Mouse (Mus musculus) myocyte (in vitro differentiated cells): ENCODE results near the gene Gm21969. TPM values are rescaled to one million over a fixed set of nuclear protein-coding genes. Genes with fewer than 3 reads are reported as not detected.

Experiments
- H3K27me3 ChIP-seq: one replicate; pipeline ENCODE4 v1.6.1; 2011; ENCODE audit not compliant: control insufficient read depth, insufficient read depth, insufficient read length
- H3K36me3 ChIP-seq: one replicate; pipeline ENCODE4 v1.6.1; 2011; ENCODE audit not compliant: control insufficient read depth, insufficient read depth
- H3K4me2 ChIP-seq: one replicate; pipeline ENCODE4 v1.6.1; 2011; ENCODE audit warnings: low read depth, control low read depth
- H3K4me3 ChIP-seq: one replicate; pipeline ENCODE4 v1.5.1; 2011; ENCODE audit warnings: mild to moderate bottlenecking, control low read depth, moderate library complexity
- H3K79me2 ChIP-seq: one replicate; pipeline ENCODE4 v1.6.1; 2011; ENCODE audit not compliant: control insufficient read depth, insufficient read depth
- H3ac ChIP-seq: one replicate; pipeline ENCODE4 v1.6.1; 2011; ENCODE audit not compliant: control insufficient read depth, insufficient read length
- CEBPB ChIP-seq: IDR thresholded peaks from 2 replicates; pipeline ENCODE4 v1.6.1; 2011; ENCODE audit warnings: mild to moderate bottlenecking, moderate library complexity; ENCODE audit not compliant: poor library complexity, insufficient read depth, severe bottlenecking
- E2F4 ChIP-seq: IDR thresholded peaks from one replicate; pipeline ENCODE4 v1.6.1; 2011; ENCODE audit warnings: mild to moderate bottlenecking, control low read depth, moderate library complexity; ENCODE audit not compliant: insufficient read depth
- MAX ChIP-seq: IDR thresholded peaks from one replicate; pipeline ENCODE4 v1.6.1; 2011; ENCODE audit warnings: low read depth, mild to moderate bottlenecking, control low read depth
- MYOD1 ChIP-seq, 3 experiments: IDR thresholded peaks; one replicate each; pipeline ENCODE4 v1.6.1; 2011; ENCODE audit warnings: control low read depth in 2 of 3, low read depth in 2 of 3, mild to moderate bottlenecking in 2 of 3, moderate library complexity in 1 of 3; ENCODE audit not compliant: insufficient read length in 2 of 3, control insufficient read depth in 1 of 3
- MYOG ChIP-seq, 3 experiments: IDR thresholded peaks; one replicate each; pipeline ENCODE4 v1.6.1; 2011; ENCODE audit warnings: control low read depth in 2 of 3, low read depth in 2 of 3, mild to moderate bottlenecking in 2 of 3; ENCODE audit not compliant: insufficient read length in 2 of 3, control insufficient read depth in 1 of 3, insufficient read depth in 1 of 3
- POLR2A ChIP-seq: IDR thresholded peaks from one replicate; pipeline ENCODE4 v1.6.1; 2011; ENCODE audit warnings: low read depth, mild to moderate bottlenecking, control low read depth, moderate library complexity; ENCODE audit not compliant: insufficient read length
- POLR2AphosphoS2 ChIP-seq: IDR thresholded peaks from one replicate; pipeline ENCODE4 v1.6.1; 2011; ENCODE audit warnings: low read depth, control low read depth; ENCODE audit not compliant: insufficient read length
- REST ChIP-seq: IDR thresholded peaks from one replicate; pipeline ENCODE4 v1.6.1; 2011; ENCODE audit warnings: mild to moderate bottlenecking, control low read depth, moderate library complexity; ENCODE audit not compliant: insufficient read depth, insufficient read length
- SRF ChIP-seq: IDR thresholded peaks from one replicate; pipeline ENCODE4 v1.6.1; 2011; ENCODE audit warnings: low read depth; ENCODE audit not compliant: control insufficient read depth, insufficient read length
- TCF12 ChIP-seq: IDR thresholded peaks from one replicate; pipeline ENCODE4 v1.6.1; 2011; ENCODE audit warnings: mild to moderate bottlenecking, control low read depth; ENCODE audit not compliant: poor library complexity, insufficient read depth, severe bottlenecking
- TCF3 ChIP-seq: IDR thresholded peaks from one replicate; pipeline ENCODE4 v1.6.1; 2011; ENCODE audit warnings: low read depth, control low read depth; ENCODE audit not compliant: insufficient read length
- USF1 ChIP-seq: IDR thresholded peaks from one replicate; pipeline ENCODE4 v1.6.1; 2011; ENCODE audit warnings: low read depth, mild to moderate bottlenecking, control low read depth, moderate library complexity
- polyA plus RNA-seq: library from polyadenylated mRNA; unstranded; fragments of >200 nt; fragmentation: generic; extraction: Trizol; gene quantifications from one replicate; pipeline ENCODE4 v1.2.1, GENCODE M21; 2012; ENCODE audit warnings: missing spikeins

Gm21969 gene
- polyA plus RNA-seq, 1 experiment = 0.06 TPM

DNA sequence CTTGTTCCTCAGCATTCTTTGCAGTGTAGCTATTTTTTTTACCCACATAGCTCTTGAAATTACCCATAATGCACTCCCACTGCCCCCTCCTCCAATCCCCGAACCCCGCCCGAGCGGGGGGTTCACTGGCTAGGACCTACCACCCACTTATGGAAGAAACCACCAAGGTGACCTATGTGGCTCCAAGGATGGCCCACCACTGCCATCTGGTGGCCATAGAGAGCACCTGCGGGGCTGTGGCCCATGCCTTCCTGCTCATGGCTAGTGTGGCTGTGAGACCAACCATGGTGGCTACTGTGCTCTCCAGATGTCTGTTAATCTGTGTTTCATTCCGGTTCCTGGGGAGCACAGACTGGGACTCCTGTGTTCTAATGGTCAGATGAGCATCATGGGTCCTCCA, 66.9 kb downstream of the Gm21969 start:
- no peak overlapping the region for H3ac ChIP-seq
- H3K27me3 ChIP-seq = no peaks in the 10 kb centered on the region
- H3K4me3 ChIP-seq = no peak overlapping the region
- no peak overlapping the region for H3K4me2 ChIP-seq
- TF ChIP-seq MYOG (IDR thresholded peaks at IDR 0.05; ENCODE audit: control insufficient read depth in 1 of 3, insufficient read depth in 1 of 3, insufficient read length in 2 of 3, low read depth in 2 of 3) (peak in 1 of 3 experiments; percentile 13), CEBPB (no peak)
- no peaks in the 10 kb centered on the region for H3K79me2 ChIP-seq
- H3K36me3 ChIP-seq = no peaks in the 10 kb centered on the region

- TF ChIP-seq MYOD1 (IDR thresholded peaks at IDR 0.05; ENCODE audit: control insufficient read depth in 1 of 3, insufficient read length in 2 of 3, low read depth in 2 of 3) = no peak
- TF ChIP-seq SRF = no peak
- TF ChIP-seq MYOG (IDR thresholded peaks at IDR 0.05; ENCODE audit: control insufficient read depth in 1 of 3, insufficient read depth in 1 of 3, insufficient read length in 2 of 3, low read depth in 2 of 3) = no peak
- TF ChIP-seq CEBPB = no peak
- TF ChIP-seq POLR2A = no peak
- no peak for TF ChIP-seq REST
- no peak for TF ChIP-seq E2F4
- TF ChIP-seq POLR2AphosphoS2 = no peak
- no peak overlapping the region for H3K4me2 ChIP-seq
- no peaks in the 10 kb centered on the region for H3K36me3 ChIP-seq
- H3ac ChIP-seq = no peak overlapping the region
- H3K79me2 ChIP-seq = no peaks in the 10 kb centered on the region
- no peaks in the 10 kb centered on the region for H3K27me3 ChIP-seq
- H3K4me3 ChIP-seq = no peak overlapping the region
These were observed 72.7 kb downstream of the Gm21969 start for GRCm38 (mm10) chr4:139675696-139676095.

DNA sequence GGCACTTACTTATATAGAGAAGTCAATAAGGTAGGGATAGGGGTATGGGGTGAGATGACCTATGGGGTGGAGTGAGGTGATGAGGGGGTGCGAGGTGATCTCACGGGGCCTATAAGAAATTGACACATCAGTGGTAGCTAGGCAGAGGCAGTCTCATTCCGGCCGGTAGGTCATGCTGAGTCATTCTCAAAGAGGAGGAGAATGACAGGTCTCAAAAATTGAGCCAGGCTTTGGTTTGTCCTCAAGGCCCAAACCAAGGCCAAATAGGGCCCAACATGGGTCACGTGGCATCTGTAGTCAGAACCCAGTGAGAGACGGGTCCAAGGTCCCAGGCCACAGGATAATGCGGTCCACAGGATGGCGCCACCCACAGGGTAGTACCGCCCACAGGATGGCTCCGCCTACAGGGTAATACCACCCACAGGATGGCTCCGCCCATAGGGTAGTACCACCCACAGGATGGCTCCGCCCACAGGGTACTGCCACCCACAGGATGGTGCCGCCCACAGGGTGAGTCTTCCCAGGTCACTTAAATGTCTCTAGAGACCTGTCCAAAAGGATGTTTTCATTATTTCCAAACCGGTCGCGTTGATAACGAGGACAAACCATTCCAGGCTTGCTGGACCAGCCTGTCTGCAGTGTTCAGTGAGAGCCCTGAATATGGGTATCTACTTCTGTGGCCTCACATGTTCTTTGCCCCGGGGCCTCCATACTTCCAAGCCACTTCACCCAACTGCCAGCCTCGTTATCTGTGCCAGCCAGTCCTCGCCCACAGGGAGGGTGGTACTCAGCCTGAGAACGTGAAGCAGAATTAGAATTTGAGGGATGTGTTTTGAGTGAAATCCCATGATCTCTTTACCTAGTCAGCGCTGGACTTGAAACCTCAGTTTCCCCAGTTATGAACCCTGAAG, 81.0 kb downstream of the Gm21969 start:
- TF ChIP-seq REST (no peak), TCF12 (no peak), MAX (no peak), MYOG (IDR thresholded peaks at IDR 0.05; ENCODE audit: control insufficient read depth in 1 of 3, insufficient read depth in 1 of 3, insufficient read length in 2 of 3, low read depth in 2 of 3) (no peak), USF1 (no peak), TCF3 (no peak), POLR2A (no peak), E2F4 (no peak), MYOD1 (IDR thresholded peaks at IDR 0.05; ENCODE audit: control insufficient read depth in 1 of 3, insufficient read length in 2 of 3, low read depth in 2 of 3) (no peak), SRF (no peak), POLR2AphosphoS2 (no peak), CEBPB (no peak)
- H3K79me2 ChIP-seq = no peaks in the 10 kb centered on the region
- H3K4me2 ChIP-seq = no peak overlapping the region
- H3K36me3 ChIP-seq = no peaks in the 10 kb centered on the region
- H3K27me3 ChIP-seq = no peaks in the 10 kb centered on the region
- H3ac ChIP-seq = no peak overlapping the region
- H3K4me3 ChIP-seq = no peak overlapping the region

GRCm38 (mm10) chr4:139684639-139685017, 81.6 kb downstream of the Gm21969 start:
- no peak overlapping the region for H3ac ChIP-seq
- no peaks in the 10 kb centered on the region for H3K79me2 ChIP-seq
- no peak overlapping the region for H3K4me2 ChIP-seq
- H3K27me3 ChIP-seq = no peaks in the 10 kb centered on the region
- TF ChIP-seq MYOG (IDR thresholded peaks at IDR 0.05; ENCODE audit: control insufficient read depth in 1 of 3, insufficient read depth in 1 of 3, insufficient read length in 2 of 3, low read depth in 2 of 3) (no peak), USF1 (no peak), TCF3 (no peak), TCF12 (no peak), REST (no peak), MYOD1 (IDR thresholded peaks at IDR 0.05; ENCODE audit: control insufficient read depth in 1 of 3, insufficient read length in 2 of 3, low read depth in 2 of 3) (no peak), POLR2AphosphoS2 (no peak), MAX (no peak), CEBPB (no peak), SRF (no peak), E2F4 (no peak), POLR2A (no peak)
- no peak overlapping the region for H3K4me3 ChIP-seq
- no peaks in the 10 kb centered on the region for H3K36me3 ChIP-seq

DNA sequence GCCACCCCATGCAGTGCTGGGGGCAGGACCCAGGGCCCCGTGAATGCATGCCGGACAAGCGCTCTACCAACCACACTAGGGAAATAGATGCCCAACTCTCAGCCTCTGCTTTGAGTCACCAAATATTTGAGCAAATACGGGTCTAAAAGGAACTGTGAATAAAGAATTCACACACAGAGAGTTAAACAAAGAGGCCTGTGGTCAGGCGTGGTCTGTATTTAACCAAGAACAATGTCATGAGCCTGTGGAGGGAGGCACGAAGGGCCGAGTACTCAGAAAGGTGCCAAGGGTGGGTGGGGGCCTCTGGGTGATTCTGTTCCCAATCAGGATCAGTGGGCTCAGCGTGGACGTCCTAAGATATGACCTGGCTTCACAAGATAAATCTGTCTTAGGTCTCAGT, 85.1 kb downstream of the Gm21969 start:
- Histone ChIP-seq H3K36me3 (no peaks in the 10 kb centered on the region), H3ac (no peak overlapping the region), H3K4me3 (no peak overlapping the region), H3K79me2 (no peaks in the 10 kb centered on the region), H3K27me3 (no peaks in the 10 kb centered on the region), H3K4me2 (no peak overlapping the region)
- no peak for TF ChIP-seq MAX
- no peak for TF ChIP-seq MYOD1 (IDR thresholded peaks at IDR 0.05; ENCODE audit: control insufficient read depth in 1 of 3, insufficient read length in 2 of 3, low read depth in 2 of 3)
- no peak for TF ChIP-seq TCF3
- TF ChIP-seq MYOG (IDR thresholded peaks at IDR 0.05; ENCODE audit: control insufficient read depth in 1 of 3, insufficient read depth in 1 of 3, insufficient read length in 2 of 3, low read depth in 2 of 3) = no peak
- TF ChIP-seq CEBPB = no peak
- TF ChIP-seq TCF12 = no peak
- TF ChIP-seq E2F4 = no peak
- TF ChIP-seq REST = no peak
- TF ChIP-seq USF1 = no peak
- no peak for TF ChIP-seq POLR2AphosphoS2
- TF ChIP-seq POLR2A = no peak
- no peak for TF ChIP-seq SRF
